Mouse (Mus musculus): ENCODE results near the gene Gm49366. TPM values are rescaled to one million over a fixed set of nuclear protein-coding genes. Genes with fewer than 3 reads are reported as not detected.

The Gm49366 gene
- polyA plus RNA-seq, 1 experiment from 2014 or later = not detected

- Histone ChIP-seq H3K36me3 (ENCODE audit: control insufficient read depth, insufficient read depth, low read length) (no peaks in the 10 kb centered on the region), H3K4me2 (ENCODE audit: low read length) (no peak overlapping the region), H3K27me3 (ENCODE audit: control insufficient read depth, insufficient read depth, low read length) (no peaks in the 10 kb centered on the region), H3K9me3 (ENCODE audit: control insufficient read depth, low read length) (no peaks in the 10 kb centered on the region), H3K9ac (ENCODE audit: low read length) (no peak overlapping the region), H3K4me1 (ENCODE audit: control insufficient read depth in 2 of 2, insufficient read depth in 2 of 2, low read length in 2 of 2) (no peaks in the 10 kb centered on the region), H3K4me3 (ENCODE audit: control insufficient read depth in 1 of 2, insufficient read depth in 1 of 2, low read depth in 1 of 2, low read length in 2 of 2) (no peak overlapping the region), H3K27ac (replicated peaks in 1 of 2; ENCODE audit: control insufficient read depth in 1 of 2, insufficient read depth in 1 of 2, low read depth in 2 of 2, low read length in 2 of 2) (no peak overlapping the region)
- 75% methylated on average over 3 of the region's 3 CpGs for WGBS
- no peak for ATAC-seq (ENCODE audit: insufficient number of reproducible peaks, insufficient read depth, low FRiP score, low read depth)
Observed at GRCm38 (mm10) chr12:84107012-84107411, 68.3 kb downstream of the Gm49366 start.

DNA sequence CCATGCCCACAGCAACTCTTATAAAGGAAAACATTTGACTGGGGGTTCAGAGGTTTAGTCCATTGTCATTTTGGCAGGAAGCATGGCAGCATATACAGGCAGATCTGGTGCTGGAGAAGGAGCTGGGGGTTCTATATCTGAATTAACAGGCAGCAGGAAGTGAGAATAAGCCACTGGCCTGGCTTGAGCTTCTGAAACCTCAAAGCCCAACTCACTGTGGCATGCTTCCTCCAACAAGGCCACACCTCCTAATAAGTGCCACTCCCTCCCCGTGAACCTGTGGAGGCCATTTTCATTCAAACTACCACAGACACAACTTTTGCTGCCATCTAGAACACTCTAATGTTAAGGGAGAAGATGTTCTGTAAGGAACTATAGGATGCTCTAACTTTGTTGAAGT, 69.0 kb downstream of the Gm49366 start:
- Histone ChIP-seq H3K9ac (ENCODE audit: low read length) (no peak overlapping the region), H3K4me2 (ENCODE audit: low read length) (no peak overlapping the region), H3K36me3 (ENCODE audit: control insufficient read depth, insufficient read depth, low read length) (no peaks in the 10 kb centered on the region), H3K9me3 (ENCODE audit: control insufficient read depth, low read length) (no peaks in the 10 kb centered on the region), H3K4me1 (ENCODE audit: control insufficient read depth in 2 of 2, insufficient read depth in 2 of 2, low read length in 2 of 2) (no peaks in the 10 kb centered on the region), H3K4me3 (ENCODE audit: control insufficient read depth in 1 of 2, insufficient read depth in 1 of 2, low read depth in 1 of 2, low read length in 2 of 2) (no peak overlapping the region), H3K27ac (replicated peaks in 1 of 2; ENCODE audit: control insufficient read depth in 1 of 2, insufficient read depth in 1 of 2, low read depth in 2 of 2, low read length in 2 of 2) (no peak overlapping the region), H3K27me3 (ENCODE audit: control insufficient read depth, insufficient read depth, low read length) (no peaks in the 10 kb centered on the region)
- 80% methylated on average over 1 of the region's 1 CpGs for WGBS
- no peak for ATAC-seq (ENCODE audit: insufficient number of reproducible peaks, insufficient read depth, low FRiP score, low read depth)

Other genes starting within 250 kb of the Gm49366 start
- 29.9 and 31.8 TPM in 2 replicates for gene Numb, start 117.0 kb upstream of the Gm49366 start, polyA plus RNA-seq (2014; fragmentation: Nextera tagmentation; extraction: Ambion mirVana)
- gene Riox1, start 88.3 kb upstream of the Gm49366 start, polyA plus RNA-seq (2014; fragmentation: Nextera tagmentation; extraction: Ambion mirVana) = 7.8 and 9.2 TPM in 2 replicates
- gene Heatr4, start 54.1 kb upstream of the Gm49366 start, polyA plus RNA-seq (2014; fragmentation: Nextera tagmentation; extraction: Ambion mirVana) = not detected in 2 replicates
- gene Acot2, start 51.1 kb upstream of the Gm49366 start, polyA plus RNA-seq (2014; fragmentation: Nextera tagmentation; extraction: Ambion mirVana) = 79.5 and 81.2 TPM in 2 replicates
- 30.0 and 31.9 TPM in 2 replicates for gene Acot1, start 29.4 kb upstream of the Gm49366 start, polyA plus RNA-seq (2014; fragmentation: Nextera tagmentation; extraction: Ambion mirVana)
- 0.30 and 0.32 TPM in 2 replicates for gene Acot4, start 556 bp upstream of the Gm49366 start, polyA plus RNA-seq (2014; fragmentation: Nextera tagmentation; extraction: Ambion mirVana)
- gene Acot3, start 13.2 kb downstream of the Gm49366 start, polyA plus RNA-seq (2014; fragmentation: Nextera tagmentation; extraction: Ambion mirVana) = 0.72 and 1.0 TPM in 2 replicates
- gene Acot5, start 30.4 kb downstream of the Gm49366 start, polyA plus RNA-seq (2014; fragmentation: Nextera tagmentation; extraction: Ambion mirVana) = not detected in 2 replicates
- gene Acot6, start 61.7 kb downstream of the Gm49366 start, polyA plus RNA-seq (2014; fragmentation: Nextera tagmentation; extraction: Ambion mirVana) = 1.4 TPM in 2 replicates
- gene Dnal1, start 75.4 kb downstream of the Gm49366 start, polyA plus RNA-seq (2014; fragmentation: Nextera tagmentation; extraction: Ambion mirVana) = 2.4 and 3.4 TPM in 2 replicates
- gene Pnma1, start 109.6 kb downstream of the Gm49366 start, polyA plus RNA-seq (2014; fragmentation: Nextera tagmentation; extraction: Ambion mirVana) = 0.43 and 0.68 TPM in 2 replicates
- gene Elmsan1, start 179.9 kb downstream of the Gm49366 start, polyA plus RNA-seq (2014; fragmentation: Nextera tagmentation; extraction: Ambion mirVana) = 7.1 and 7.4 TPM in 2 replicates
- 79.0 and 92.4 TPM in 2 replicates for gene Ptgr2, start 246.3 kb downstream of the Gm49366 start, polyA plus RNA-seq (2014; fragmentation: Nextera tagmentation; extraction: Ambion mirVana)

Measured in heart, embryonic 14.5 days (tissue).